Mouse (Mus musculus): ENCODE measurements around the gene Spdya.
"Not testable (repeated sequence)": the region's sequence is repeated elsewhere in the genome, so short reads cannot be mapped to it uniquely, and the experiment has no call there.

The Spdya gene

DNA sequence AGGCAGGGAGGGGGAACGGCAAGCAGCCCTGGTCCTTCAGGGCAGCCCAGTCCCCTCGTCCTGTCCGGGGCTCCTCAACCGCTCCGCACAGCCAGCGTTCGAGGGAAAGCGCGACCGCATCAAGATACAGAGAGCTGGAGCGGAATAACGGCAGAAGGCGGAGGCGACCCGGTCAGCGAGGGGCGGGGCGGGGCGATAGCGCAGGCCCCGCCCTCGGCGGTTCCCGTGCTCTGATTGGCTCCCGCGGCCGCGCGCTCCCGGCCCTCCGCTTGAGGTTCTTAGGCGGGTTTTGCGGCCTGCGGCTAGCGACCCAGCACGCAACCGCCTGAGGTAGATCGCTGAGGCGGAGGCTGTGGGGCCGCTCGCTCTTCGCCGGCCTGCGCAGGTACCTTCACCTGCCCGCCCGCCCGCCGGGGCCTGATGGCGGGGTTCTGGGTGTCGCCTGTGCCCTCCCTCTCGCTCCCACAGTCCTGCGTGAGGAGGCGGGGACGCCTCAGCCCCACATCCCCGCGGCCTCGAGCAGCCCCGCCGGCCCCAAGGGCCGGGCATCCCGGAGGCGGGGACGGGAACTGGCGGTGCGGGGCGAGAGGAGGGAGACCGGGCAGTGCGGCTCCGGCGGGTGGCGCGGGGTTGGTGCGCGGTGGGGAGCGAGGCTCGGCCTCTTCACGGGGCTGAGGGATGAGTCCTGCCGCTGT, at the start of gene Spdya:
Gene Spdya (plus strand): TSS at position 305 of the 695 bp plus-strand sequence.
- CTCF ChIA-PET = interaction anchor here (0.6 kb wide), 1 partner anchor 65 kb away, joined by 3 read pairs; no protein-coding TSS in a partner anchor

- CTCF ChIA-PET = no interaction called here
These were observed 45.0 kb upstream of the Spdya start for GRCm38 (mm10) chr17:71506832-71507231.

DNA sequence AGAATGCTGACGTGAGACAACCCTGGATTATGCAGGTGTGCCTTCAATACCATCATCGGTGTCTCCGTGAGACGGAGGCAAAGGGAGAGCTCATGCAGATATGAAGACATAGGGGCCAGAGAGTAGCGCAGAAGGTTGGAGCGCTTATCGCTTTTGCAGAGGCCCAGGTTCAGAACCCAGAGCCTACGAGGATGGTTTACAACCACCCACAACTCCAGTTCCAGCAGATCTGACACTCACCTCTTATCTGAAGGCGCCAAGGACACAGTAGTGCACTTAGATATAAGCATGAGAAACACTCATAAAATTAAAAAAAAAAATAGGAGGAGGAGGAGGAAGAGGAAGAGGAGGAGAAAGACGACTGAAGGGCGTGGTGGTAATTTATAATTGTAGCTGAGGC, 41.6 kb upstream of the Spdya start:
- CTCF ChIA-PET = no interaction called here

DNA sequence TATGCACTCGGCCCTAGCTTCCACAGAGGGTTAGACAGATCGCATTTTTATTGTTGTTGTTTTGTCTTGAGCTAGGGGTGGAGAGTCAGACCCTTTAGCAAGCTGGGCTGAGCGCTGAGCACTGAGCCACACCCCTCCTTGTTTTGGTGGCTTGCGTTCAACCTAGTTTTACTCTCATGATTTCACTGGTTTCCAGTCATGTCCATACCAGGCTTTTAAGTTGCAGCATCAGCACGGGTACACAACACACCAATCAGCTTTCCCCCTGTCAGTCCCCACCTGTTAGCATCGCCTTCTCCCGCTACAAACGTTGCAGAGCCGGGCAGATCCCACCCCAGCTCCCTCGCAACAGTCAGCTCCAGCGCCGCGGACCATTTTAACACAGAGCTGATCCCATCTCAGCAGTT, 25.6 kb upstream of the Spdya start:
- CTCF ChIA-PET = interaction anchor here (0.9 to 1.4 kb wide), 2 partner anchors 51 to 52 kb away, joined by 3 to 4 read pairs; partner anchors contain the start of gene Smchd1

DNA sequence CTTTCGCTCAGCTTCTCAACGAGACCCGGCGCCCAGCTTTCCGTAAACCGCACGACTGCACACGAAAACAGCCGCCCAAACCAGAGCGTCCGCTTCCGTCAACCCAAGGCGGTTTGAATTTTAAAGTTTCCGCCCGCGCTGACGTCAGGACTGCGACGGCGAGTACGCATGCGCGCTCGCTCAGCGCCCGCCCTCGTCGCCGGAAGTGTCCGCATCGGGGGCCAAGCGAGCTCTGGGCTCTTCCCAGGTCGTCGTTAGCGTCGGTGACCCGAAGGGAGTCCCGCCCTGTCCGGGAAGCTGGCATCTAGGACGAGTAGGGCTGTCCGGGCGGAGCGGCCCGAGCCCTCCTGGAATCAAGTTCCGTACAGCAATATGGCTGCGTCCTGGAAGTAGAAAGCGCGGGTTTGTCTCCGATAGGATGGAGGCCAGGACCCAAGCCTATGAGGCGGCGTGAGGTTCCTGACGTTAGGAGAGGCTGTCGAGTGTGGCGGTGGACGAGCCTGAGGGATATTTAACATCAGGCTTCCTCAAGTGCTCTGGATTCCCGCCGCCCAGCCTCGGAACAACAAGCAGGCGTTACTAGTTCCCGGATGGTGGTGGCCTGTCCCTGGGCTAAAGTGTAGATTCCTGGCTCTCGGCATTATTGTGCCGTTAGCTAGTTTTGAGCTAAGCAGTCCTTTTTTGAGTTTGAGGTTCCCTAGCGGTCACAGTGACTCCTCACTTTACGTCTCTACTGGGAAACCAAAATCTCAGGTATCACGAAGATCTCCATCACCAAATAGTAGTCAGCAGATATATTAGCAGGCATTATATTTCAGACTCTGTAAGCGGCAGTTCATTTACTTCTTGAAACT, 24.9 kb upstream of the Spdya start, which contains the start of gene Ndc80:
Gene Ndc80 (minus strand): TSS at position 147 of the 854 bp plus-strand sequence.
- CTCF ChIA-PET = interaction anchor here (0.9 to 1.4 kb wide), 2 partner anchors 51 to 53 kb away, joined by 3 to 4 read pairs; partner anchors contain the start of gene Smchd1

DNA sequence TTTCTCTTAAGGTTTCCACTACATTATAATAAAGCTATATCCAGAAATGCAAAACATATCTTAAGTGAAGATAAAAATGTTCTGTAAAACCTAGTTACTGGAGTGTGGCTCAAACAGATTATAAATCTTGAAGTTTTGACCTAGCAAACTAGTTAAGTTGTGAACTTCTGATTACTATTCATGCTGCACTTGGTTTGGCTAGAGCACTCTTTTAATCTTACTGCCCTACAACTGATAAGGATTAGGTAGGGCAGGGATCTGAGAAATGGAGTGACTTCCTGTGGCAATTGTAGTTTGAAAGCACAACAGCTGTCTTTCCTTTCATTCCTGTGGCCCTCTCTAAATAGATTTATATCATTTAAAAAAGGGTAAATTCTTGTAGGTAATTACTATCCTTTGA, 23.8 kb upstream of the Spdya start:
- CTCF ChIA-PET = interaction anchor here (0.6 kb wide), 1 partner anchor 62 kb away, joined by 3 read pairs; no protein-coding TSS in a partner anchor

DNA sequence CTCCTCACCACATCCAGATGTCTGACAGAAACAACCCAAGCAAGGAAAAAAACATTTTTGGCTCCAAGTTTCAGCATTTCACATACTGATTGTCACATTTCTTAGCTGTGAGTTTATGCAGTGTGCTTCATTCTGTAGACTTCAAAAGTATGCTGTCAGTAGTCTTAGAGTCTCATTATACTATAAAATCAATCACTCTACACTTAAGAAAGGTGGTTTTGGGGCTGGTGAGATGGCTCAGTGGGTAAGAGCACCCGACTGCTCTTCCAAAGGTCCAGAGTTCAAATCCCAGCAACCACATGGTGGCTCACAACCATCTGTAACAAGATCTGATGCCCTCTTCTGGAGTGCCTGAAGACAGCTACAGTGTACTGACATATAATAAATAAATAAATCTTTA, 16.3 kb upstream of the Spdya start:
- CTCF ChIA-PET = not testable (repeated sequence)

DNA sequence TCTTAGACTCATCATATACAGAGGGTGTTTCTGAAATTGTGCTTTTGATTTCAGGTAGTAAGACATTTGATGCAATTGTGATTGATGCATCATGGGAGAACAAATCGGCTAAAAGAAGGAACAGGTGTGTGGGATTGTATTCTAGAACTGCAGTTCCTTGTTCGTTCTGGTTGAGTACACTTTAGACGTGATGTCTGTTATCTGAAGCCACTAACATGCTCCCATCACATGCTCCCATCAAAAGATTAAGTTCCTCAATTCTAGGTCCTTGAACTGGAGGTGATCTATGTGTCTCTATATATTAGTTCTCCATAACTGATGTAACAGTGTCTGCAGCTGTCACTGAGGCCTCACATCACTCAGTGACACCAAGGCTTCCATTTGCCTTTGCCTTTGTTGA, 14.7 kb upstream of the Spdya start:
- CTCF ChIA-PET = no interaction called here

DNA sequence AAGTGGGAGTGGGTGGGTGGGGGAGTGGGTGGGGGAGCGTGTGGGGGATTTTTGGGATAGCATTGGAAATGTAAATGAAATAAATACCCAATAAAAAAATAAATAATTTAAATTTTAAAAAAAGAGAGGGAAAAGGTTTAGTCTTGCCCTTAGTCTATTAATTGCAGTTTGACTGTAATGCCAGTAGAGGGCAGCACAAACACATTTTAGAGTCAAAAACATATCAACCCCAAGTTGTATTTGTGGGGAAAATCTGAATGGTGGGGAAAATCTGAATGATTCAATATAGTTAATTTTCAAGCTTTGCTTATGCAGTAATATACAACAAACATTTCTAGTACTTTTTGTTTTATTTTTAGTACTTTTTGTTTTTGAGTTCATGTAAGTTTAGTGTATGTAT, 3.3 kb upstream of the Spdya start:
- CTCF ChIA-PET = interaction anchor here (0.6 kb wide), 2 partner anchors 11 to 93 kb away, joined by 3 to 4 read pairs; no protein-coding TSS in a partner anchor

- CTCF ChIA-PET = interaction anchor here (0.6 to 0.8 kb wide), 2 partner anchors 11 to 65 kb away, joined by 3 read pairs; no protein-coding TSS in a partner anchor
These were observed 511 bp upstream of the Spdya start for GRCm38 (mm10) chr17:71551350-71551749.

- CTCF ChIA-PET = interaction anchor here (0.6 kb wide), 2 partner anchors 44 to 339 kb away, joined by 3 read pairs; no protein-coding TSS in a partner anchor
These were observed 1.0 kb downstream of the Spdya start for GRCm38 (mm10) chr17:71552901-71553300.

DNA sequence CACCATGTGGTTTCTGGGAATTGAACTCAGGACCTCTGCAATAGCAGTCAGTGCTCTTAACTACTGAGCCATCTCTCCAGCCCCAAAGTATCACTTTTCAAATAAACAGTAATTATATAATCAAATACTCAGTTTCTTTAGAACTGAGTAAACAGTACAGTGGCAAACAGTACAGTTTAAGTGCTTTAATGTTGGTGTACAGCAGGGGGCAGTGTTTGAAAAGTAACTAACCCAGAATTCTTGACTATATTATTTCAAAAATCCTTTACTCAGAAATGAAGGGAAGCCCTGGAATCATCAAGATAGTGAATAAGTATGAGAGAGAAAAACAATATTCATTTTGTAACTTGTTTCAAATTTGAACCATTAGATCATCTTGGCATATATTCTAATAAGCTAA, 9.8 kb downstream of the Spdya start:
- CTCF ChIA-PET = interaction anchor here (0.7 kb wide), 1 partner anchor 10 kb away, joined by 3 read pairs; no protein-coding TSS in a partner anchor

DNA sequence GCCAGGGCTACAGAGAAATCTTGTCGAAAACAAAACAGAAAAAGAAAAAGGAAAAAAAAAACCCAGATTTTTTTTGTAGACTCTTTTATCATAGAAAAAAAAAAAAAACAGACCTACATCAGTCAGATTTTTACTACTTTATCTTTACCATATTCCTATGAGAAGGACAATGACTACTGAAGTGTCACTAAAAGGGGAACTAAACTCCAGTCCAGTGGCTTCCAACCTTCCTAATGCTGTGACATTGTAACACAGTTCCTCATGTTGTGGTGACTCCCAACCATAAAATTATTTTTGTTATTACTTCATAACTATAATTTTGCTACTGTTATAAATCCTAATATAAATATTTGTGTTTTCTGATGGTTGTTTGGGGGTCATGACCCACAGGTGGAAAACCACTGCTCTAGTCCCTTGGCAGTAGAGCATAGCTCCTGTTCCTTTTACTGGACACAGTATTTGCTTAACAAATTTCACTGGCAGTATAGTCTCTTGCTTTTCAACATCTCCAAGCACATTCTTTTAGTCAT, 27.4 kb downstream of the Spdya start:
- CTCF ChIA-PET = no interaction called here

DNA sequence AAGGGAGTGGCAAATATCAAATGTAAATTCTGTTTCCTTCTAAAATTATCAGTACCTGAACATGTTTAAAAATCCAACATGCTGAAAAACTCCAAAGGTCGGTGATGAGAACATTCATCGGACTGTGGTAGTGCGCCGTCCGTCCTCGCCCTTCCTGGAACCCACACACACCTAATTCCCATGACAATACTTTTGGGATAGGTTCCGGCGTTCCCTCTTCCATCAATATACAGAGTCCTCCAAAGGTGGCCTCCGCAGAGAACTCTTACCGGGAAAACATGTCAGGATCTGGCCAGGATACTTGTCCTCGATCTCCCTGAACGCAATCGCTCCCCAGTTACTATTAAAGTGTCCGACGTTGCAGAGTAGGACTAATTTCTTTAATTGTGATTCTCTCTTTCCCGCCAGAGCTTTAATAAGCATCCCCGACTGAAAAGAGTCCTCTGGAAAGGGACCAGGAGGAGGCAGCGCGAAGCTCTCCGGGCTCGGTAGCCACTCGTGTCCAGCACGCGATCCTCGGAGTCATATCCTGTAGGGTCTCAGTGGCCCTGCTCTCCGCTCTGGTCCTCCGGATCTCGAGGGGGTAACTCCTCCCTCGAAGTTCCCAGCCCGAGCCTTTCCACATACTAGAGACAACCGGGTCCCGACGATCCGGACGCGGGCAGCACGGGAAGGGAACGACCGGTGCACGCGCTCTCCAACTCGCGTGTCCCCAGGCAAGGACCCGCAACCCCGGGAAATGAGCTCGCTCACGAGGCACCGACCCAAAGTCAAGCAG, 46.2 kb downstream of the Spdya start:
- CTCF ChIA-PET = interaction anchor here (0.7 to 0.9 kb wide), 2 partner anchors 20 to 31 kb away, joined by 3 read pairs; no protein-coding TSS in a partner anchor

DNA sequence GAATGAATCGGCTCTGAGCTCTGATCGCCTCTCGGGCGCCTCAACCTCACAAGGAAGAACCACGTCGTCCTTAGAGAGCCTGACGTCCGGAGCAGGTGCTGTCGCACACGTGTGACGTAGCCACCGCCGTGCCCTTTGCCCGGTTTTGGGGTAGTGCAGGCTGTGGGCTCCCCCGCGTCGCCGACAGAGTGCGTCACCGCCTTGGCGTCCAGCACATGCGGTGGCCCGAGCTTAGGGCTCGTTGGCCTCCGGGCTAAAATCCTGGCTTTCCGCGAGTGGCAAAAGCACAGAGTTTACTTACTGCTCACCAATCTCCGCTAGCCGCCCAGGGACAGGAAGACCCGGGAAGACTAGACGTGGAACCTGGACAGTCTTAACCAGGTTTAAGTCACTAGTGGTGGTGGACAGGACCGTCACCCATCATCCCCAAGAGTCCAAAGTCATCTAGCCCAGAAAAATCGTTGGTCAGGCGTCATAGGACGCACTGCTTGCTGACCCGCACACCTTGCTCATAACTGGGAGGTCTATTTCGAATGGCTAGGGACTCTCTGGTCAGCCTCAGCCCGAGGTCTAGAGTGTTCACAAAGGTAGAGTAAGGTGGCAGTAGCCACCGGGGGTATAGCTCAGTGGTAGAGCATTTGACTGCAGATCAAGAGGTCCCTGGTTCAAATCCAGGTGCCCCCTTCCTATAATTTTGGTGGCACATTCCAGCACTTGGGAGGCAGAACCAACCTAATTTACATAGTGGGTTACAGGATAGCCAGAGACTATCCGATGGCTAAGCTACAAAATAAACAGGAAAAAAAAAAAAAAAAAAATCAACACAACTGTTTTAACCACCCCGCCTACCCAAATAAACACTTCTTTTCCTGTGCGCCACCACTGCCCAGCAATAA, 47.0 kb downstream of the Spdya start:
- CTCF ChIA-PET = interaction anchor here (0.7 to 0.9 kb wide), 2 partner anchors 19 to 30 kb away, joined by 3 read pairs; no protein-coding TSS in a partner anchor

DNA sequence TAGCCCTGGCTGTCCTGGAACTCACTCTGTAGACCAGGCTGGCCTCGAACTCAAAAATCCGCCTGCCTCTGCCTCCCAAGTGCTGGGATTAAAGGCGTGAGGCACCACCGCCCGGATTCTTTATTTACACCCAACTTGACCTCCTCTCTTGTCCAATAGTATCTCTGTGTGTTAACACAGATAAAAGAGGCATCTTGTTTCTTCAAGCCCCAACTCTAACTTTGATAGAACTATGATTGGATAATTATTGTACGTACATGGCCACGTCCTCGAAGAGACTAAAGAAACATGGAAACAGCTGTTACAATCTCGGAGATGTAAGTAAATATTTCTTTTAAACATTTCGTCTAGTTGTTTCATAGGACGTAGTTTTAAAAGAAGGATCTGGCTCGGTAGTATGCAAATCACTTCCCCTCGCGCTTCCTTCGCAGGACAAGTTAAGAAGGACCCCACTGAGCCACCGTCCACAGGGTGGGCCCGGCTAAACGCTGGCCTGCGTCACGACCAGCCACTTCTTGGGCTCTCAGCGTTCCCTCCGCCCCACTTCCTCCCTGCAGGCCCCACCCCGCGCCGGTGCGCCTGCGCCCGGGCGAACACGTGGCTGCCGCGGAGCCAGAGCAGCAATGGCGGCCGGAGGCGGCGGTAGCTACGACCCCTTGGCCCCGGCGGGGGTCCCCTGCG, 63.9 kb downstream of the Spdya start, which contains the start of gene Wdr43:
Gene Wdr43 (plus strand): TSS at position 258 of the 681 bp plus-strand sequence.
- CTCF ChIA-PET = interaction anchor here (1.2 kb wide), 1 partner anchor 64 kb away, joined by 3 read pairs; the partner anchor contains the start of gene Spdya

GRCm38 (mm10) chr17:71616319-71617032, 64.6 kb downstream of the Spdya start:
- CTCF ChIA-PET = interaction anchor here (1.2 kb wide), 1 partner anchor 65 kb away, joined by 3 read pairs; the partner anchor contains the start of gene Spdya

DNA sequence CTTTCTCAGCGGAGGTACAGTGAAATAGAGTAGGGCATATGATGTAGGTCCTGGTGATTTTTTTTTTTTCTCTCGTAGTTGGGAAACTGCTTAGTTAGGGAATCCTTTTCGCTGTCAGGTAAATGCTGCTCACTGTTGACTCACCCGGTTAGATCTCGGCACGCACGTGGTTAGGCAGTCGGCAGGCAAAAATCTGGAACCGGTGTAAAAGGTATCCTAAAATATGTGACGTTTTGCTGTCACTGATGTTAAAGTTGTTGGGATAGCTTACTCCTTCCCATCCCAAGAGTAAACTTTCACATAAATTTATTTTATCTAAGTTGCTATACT, 65.1 kb downstream of the Spdya start:
- CTCF ChIA-PET = interaction anchor here (1.2 kb wide), 1 partner anchor 65 kb away, joined by 3 read pairs; the partner anchor contains the start of gene Spdya

Measured in spleen, embryonic (tissue).